Mouse (Mus musculus) lung, postnatal 14 days (tissue): ENCODE measurements around the gene Cacna1g.
A peak's percentile ranks its signal among the peaks of the same experiment; 100 is the strongest.
"Not testable (repeated sequence)": the region's sequence is repeated elsewhere in the genome, so short reads cannot be mapped to it uniquely, and the experiment has no call there.

Experiments used
- DNase-seq: peaks from one replicate; pipeline ENCODE4 v3.0.0; 2021

Gene Cacna1g

DNA sequence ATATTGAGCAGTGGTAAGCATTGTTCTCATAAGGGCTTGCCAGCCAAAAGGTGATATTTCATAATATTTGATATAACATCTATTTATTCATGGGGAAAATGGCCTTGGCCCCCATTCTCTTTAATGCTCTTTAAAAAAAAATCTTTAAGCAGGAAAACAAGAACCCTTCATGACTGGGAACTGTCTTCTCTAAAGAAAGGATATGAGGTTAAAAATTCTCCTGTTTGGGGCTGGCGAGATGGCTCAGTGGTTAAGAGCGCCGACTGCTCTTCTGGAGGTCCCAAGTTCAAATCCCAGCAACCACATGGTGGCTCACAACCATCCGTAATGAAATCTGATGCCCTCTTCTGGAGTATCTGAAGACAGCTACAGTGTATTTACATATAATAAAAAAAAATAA is 72.0 kb downstream of the Cacna1g start:
- DNase-seq: not testable (repeated sequence)

GRCm38 (mm10) chr11:94400996-94401395 is 73.0 kb downstream of the Cacna1g start:
- no peak for DNase-seq

DNA sequence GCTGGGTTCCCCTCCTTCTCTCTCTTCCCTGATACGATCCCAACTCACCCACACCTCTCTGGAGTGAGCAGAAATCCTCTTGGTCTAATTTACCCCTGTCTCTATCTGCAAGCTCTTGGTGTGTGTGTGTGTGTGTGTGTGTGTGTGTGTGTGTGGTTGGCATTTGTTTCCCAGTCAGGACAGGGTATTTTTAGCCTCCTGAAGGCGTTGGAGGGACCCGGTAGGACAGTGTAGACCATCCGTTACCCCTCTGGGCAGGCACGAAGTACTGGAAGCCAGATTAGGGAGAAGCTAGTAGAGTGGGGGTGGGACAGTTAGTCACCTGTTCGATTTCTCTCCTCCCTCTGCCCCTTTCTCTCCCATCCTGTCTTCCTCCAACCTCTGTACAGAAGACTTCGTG is 79.9 kb downstream of the Cacna1g start:
- no peak for DNase-seq

GRCm38 (mm10) chr11:94393490-94393889 is 80.5 kb downstream of the Cacna1g start:
- not testable (repeated sequence) for DNase-seq

DNA sequence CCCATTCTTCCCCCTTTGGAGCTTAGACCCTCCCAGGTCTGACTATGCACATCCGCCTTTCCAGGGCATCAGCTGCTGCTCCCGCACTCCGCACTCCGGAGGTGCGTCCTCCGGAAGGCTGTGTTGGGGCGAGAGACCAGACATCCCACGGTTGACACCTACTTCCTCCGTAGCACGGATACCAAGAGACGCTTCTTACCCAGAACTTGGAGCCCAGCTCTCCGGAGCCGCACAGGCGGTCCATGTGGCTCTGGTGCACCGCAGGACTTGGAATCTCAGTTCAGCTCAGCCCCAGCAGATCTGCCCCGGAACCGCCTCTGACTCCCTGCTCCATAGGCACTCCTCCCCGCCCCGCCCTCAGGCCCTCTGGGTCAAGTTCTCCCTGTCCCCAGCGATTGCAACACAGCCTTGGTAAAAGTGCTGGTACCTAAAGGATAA is 81.3 kb downstream of the Cacna1g start, which contains the start of gene Abcc3:
TSS of gene Abcc3 (minus strand) at position 326 of the 438 bp plus-strand sequence.
- peak; percentile 75 for DNase-seq

DNA sequence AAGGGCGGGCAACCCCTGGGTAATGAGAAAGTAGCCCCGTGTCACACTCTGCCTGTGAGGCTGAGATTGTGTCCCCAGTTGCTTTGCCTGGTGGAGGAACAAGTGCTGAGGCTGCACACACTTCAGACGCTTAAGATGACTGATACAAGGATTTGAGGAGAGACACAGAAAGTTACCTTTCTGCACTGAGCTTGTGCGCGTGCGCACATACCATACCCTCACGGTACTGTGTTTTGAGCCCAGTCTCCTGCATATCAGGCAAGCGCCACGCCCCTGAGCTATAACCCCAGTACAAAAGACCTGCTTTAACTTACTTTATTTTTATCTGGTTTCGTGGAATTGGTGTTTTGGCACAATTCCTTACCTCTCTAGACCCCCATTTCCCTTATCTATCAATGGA is 82.3 kb downstream of the Cacna1g start:
- no peak for DNase-seq

GRCm38 (mm10) chr11:94390825-94391224 is 83.2 kb downstream of the Cacna1g start:
- DNase-seq: no peak

DNA sequence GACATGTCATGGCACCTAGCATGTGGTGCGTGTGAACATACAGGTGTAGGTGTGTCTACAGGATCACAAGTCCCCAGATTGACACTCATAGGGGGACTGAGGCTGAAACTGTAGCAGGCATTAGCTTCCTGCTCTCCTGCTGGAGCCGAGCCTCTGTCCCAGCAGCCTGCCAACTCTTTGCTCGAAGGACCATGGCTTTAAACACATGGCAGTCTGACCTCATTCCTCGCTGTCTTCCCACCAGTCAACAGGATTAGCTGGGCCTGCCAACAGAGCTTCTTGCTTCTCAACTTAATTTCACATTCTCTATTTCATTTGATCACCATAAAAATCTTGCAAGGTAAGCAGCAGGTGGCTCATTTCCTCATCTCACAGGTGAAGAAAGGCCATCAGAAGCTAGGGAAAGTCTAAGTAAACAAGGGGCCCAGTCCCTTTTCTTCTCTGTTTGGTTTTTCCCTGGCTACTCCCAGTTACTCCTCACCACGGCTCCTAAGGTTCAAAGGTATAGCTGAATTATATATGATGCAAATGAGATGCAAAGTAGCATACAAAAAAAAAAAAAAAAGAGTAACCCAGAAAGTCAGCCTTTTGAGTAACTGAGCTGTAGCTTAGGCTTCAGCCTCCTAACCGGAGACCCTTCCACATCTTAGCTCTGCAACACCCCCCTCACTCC is 84.1 kb downstream of the Cacna1g start:
- no peak for DNase-seq

- no peak for DNase-seq
Measured at GRCm38 (mm10) chr11:94389021-94389420, 85.0 kb downstream of the Cacna1g start.

GRCm38 (mm10) chr11:94387756-94388155 is 86.2 kb downstream of the Cacna1g start:
- DNase-seq: no peak

DNA sequence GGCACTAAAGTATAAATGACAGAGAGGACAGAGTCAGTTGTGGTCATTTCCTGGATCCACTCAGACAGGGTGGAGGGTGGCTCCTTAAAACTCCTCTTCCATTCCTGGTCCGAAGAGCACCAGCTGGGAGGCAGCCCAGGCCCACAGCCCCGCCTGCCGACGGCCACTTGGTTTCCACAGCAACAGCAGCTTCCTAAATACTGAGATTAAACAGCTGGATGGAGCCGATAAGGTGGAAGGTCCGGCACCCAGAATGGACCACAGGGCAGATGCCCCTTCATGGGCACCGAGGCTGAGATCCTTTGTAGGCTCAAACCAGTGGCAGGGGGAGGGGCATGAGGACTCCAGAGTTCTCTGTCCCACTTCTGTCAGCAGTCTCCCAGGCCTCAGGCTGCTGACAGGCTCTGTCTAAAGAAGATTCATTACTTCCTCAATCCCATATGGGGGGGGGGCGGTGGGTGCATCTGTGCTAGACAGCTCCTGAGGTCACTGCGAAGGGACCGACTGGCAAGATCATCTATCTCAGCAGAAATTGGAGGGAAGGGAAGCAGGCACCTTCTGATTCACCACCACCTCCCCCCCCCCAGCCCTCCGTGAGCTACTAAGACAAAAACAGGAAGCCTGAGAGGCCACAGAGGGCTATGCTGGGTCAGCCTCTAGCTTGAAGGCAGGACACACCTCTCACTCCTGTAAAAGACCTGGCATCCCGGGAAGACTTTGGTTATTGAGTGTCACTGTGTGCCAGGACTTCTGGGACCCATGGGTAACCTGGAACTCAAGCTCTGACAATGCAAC is 87.8 kb downstream of the Cacna1g start:
- DNase-seq: peak; percentile 61

DNA sequence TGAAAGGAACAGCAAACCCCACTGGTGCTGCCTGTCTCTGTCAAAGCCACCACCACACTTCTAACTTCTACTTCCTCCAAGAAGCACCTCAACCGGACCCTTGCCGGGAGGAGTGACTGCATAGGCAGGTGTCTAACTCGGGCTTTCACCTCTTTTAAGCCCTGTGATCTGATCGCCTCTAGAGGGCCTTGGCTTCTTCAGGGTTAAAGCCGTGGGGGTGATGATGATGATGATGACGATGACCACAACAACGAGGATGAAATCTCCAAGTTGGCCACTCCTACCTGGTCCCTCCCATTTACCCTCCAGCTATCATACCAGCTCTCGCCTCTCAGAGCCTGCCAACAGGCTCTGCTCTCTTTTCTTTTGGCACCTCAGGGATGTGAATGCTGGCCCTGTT is 94.3 kb downstream of the Cacna1g start:
- no peak for DNase-seq

- DNase-seq: no peak
Measured at GRCm38 (mm10) chr11:94379061-94379460, 94.9 kb downstream of the Cacna1g start.

GRCm38 (mm10) chr11:94374276-94374948 is 99.6 kb downstream of the Cacna1g start:
- no peak for DNase-seq

DNA sequence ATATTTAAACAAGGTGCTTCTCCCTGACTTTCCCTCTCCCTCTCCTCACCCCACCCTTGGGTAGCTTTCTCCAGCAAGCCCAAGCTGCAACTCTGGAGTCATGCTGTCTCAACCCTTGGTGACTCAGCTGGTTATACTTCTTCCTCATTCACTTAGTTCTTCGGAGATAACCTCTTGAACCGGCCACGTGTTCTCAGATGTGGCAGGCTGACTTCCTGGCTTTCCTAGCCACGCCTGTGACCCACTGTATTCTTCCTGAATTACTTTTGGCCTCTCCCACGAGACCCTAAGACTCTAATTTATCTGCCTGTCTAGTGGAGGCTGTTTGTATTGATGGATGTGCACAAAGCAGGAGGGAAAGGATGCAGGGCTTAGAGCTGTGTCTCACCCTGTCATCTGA is 103.2 kb downstream of the Cacna1g start:
- no peak for DNase-seq

GRCm38 (mm10) chr11:94369981-94370380 is 104.0 kb downstream of the Cacna1g start:
- DNase-seq: no peak

- peak; percentile 58 for DNase-seq
Measured at GRCm38 (mm10) chr11:94365340-94365739, 108.7 kb downstream of the Cacna1g start.

GRCm38 (mm10) chr11:94363690-94364089 is 110.3 kb downstream of the Cacna1g start:
- DNase-seq: no peak

- DNase-seq: no peak
Measured at GRCm38 (mm10) chr11:94362101-94362500, 111.9 kb downstream of the Cacna1g start.

DNA sequence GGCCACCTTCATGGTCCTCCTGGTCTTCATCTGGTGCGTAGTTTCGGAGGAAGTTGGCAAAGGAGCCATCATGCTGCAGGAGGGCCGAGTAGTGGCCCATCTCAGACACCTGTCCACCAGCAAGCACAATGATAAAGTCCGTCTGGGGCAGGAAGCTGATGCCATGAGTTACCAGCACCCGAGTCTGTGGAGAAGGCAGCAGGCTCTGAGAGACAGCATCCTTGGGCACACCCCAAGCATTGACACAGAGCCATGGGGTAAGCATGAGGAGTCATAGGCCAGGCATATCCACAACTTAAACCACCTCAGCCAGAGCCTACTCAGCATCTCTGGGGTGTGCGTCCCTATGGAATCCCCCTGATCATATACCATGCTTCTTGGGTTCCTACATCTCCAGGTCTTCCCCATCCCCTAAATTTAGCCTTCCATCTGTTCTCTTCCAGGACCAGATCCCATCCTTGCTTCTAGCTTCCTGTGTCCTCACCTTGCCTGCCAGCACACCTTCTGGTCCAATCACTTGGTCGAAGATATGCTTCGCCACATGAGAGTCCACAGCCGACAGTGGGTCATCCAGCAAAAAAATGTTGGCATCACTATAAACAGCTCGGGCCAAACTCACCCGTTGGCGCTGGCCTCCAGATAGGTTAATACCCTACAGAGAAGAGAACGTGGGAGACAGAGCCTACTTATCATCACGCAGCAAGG is 112.7 kb downstream of the Cacna1g start:
- DNase-seq: no peak

- no peak for DNase-seq
Measured at GRCm38 (mm10) chr11:94359168-94359567, 114.8 kb downstream of the Cacna1g start.
